Comparison of ENCODE assay signal across 15 mouse cellular contexts in the genomic region with DNA sequence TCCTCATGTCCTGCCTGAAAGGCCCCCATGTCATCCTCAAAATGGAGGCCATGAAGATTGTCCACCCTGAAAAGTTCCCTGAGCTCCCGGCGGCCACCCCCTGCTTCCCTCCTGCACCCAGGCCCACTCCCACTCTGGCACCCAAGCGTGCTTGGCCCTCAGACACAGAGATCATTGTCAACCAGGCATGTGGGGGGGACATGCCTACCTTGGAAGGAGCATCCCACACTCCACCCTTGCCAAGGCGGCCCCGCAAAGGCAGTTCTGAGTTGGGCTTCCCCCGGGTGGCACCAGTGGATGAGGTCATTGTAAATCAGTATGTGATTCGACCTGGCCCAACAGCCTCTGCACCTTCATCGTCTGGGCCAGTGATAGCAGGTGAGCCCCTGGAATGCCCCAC. TPM values are rescaled to one million over a fixed set of nuclear protein-coding genes. Genes with fewer than 3 reads are reported as not detected.
DNase-seq lines count a peak whose midpoint lies in the region; ATAC-seq and TF ChIP-seq lines count a peak whose summit lies in the region.
"Had no signal": no experiment of that assay in that cellular context is flagged by ENCODE, and none has a peak within 500 bp of the region (broad histone marks: within the 10 kb centered on the region; RNA-seq: fewer than 3 reads in every experiment).

No protein-coding gene starts in this region.

- no peaks in the 10 kb centered on the region for H3K9me3 ChIP-seq in forebrain, embryonic 15.5 days
- no peaks in the 10 kb centered on the region for H3K9me3 ChIP-seq in limb, embryonic 13.5 days
- H3K9me3 ChIP-seq in liver, embryonic 11.5 days (ENCODE audit: control insufficient read depth, low read length) = no peaks in the 10 kb centered on the region
- H3K9me3 ChIP-seq: limb, embryonic 12.5 days; lung, embryonic 15.5 days had no signal

- H3K36me3 ChIP-seq in forebrain, embryonic 15.5 days = peaks cover 21% of the 10 kb centered on the region; the same call in 1 of the 2 replicates
- H3K36me3 ChIP-seq in limb, embryonic 13.5 days = peaks cover 30% of the 10 kb centered on the region
- peaks cover 12% of the 10 kb centered on the region for H3K36me3 ChIP-seq in liver, embryonic 11.5 days (ENCODE audit: control insufficient read depth, insufficient read depth, low read length)

- peaks cover 29% of the 10 kb centered on the region for H3K4me1 ChIP-seq in forebrain, embryonic 15.5 days
- H3K4me1 ChIP-seq in limb, embryonic 13.5 days = peaks cover 24% of the 10 kb centered on the region
- peaks cover 18% of the 10 kb centered on the region for H3K4me1 ChIP-seq in liver, embryonic 11.5 days (replicated peaks; ENCODE audit: control insufficient read depth, insufficient read depth, low read length)

- no peak for ATAC-seq in forebrain, embryonic 15.5 days (replicated peaks)
- ATAC-seq in limb, embryonic 13.5 days (ENCODE audit: low FRiP score, low read depth) = no peak
- ATAC-seq in liver, embryonic 11.5 days (replicated peaks; ENCODE audit: low FRiP score) = no peak
- no peak for ATAC-seq in granulocyte monocyte progenitor cell, adult 5-6 weeks (replicated peaks; ENCODE audit: poor library complexity, severe bottlenecking)

- H3K4me3 ChIP-seq in left cerebral cortex, adult 2 months = peak overlapping the region; percentile 68
- peak overlapping the region; percentile 59 for H3K4me3 ChIP-seq in forebrain, embryonic 15.5 days
- H3K4me3 ChIP-seq in limb, embryonic 13.5 days = no peak overlapping the region
- no peak overlapping the region for H3K4me3 ChIP-seq in liver, embryonic 11.5 days (ENCODE audit: low read depth, low read length)
- H3K4me3 ChIP-seq: erythroblast, embryonic 14.5 days had no signal

- WGBS in forebrain, embryonic 15.5 days = 77% methylated on average over 8 of the region's 8 CpGs
- WGBS in limb, embryonic 13.5 days = 74% methylated on average over 8 of the region's 8 CpGs
- 79% methylated on average over 8 of the region's 8 CpGs for WGBS in liver, embryonic 11.5 days

- intact Hi-C loops in left cerebral cortex, adult 2 months (cut with DNase I) = no loop called here
- intact Hi-C loops in left cerebral cortex, postnatal 36 days (cut with DNase I) = no loop called here

- no peak for DNase-seq in left cerebral cortex, adult 2 months (ENCODE audit: extremely low spot score in 1 of 2, low spot score in 2 of 2)
- no peak for DNase-seq in left cerebral cortex, postnatal 36 days (ENCODE audit: low spot score in 2 of 2)
- DNase-seq in testis, postnatal 10 days (ENCODE audit: low spot score) = peak; percentile 69
- no peak for DNase-seq in liver, embryonic 11.5 days (ENCODE audit: low spot score)
- DNase-seq in lung, postnatal 4 days = no peak
- DNase-seq: adrenal gland, postnatal 14 days; heart, adult 18-20 months; kidney, postnatal 4 days had no signal

- H3K27me3 ChIP-seq in forebrain, embryonic 15.5 days = no peaks in the 10 kb centered on the region
- peaks cover 45% of the 10 kb centered on the region for H3K27me3 ChIP-seq in limb, embryonic 13.5 days
- peaks cover 23% of the 10 kb centered on the region for H3K27me3 ChIP-seq in liver, embryonic 11.5 days (replicated peaks; ENCODE audit: control insufficient read depth, insufficient read depth, low read length)

- peak overlapping the region; percentile 91 for H3K4me2 ChIP-seq in forebrain, embryonic 15.5 days (replicated peaks)
- H3K4me2 ChIP-seq in limb, embryonic 13.5 days (replicated peaks) = peak overlapping the region; percentile 95; the same call in 1 of the 2 replicates
- no peak overlapping the region for H3K4me2 ChIP-seq in liver, embryonic 11.5 days

- H3K27ac ChIP-seq in left cerebral cortex, adult 2 months = peak overlapping the region; percentile 91
- no peak overlapping the region for H3K27ac ChIP-seq in forebrain, embryonic 15.5 days (replicated peaks)
- no peak overlapping the region for H3K27ac ChIP-seq in limb, embryonic 13.5 days
- H3K27ac ChIP-seq in liver, embryonic 11.5 days (ENCODE audit: low read depth, low read length) = no peak overlapping the region
- H3K27ac ChIP-seq: limb, embryonic 12.5 days; lung, embryonic 15.5 days had no signal

- TF ChIP-seq CTCF in left cerebral cortex, adult 2 months (IDR thresholded peaks at IDR 0.05) = no peak

- peak overlapping the region; percentile 73 for H3K9ac ChIP-seq in forebrain, embryonic 15.5 days (replicated peaks)
- no peak overlapping the region for H3K9ac ChIP-seq in limb, embryonic 13.5 days
- H3K9ac ChIP-seq in liver, embryonic 11.5 days (ENCODE audit: low read depth, low read length) = no peak overlapping the region

RNA-seq across cellular contexts. Expression of gene Cysrt1, which starts 1.1 kb away (rescaled TPM):
- not detected for total RNA-seq in left cerebral cortex, adult 2 months (2021)
- total RNA-seq in left cerebral cortex, postnatal 36 days (2021) = not detected
- 0.20 TPM in 1 of 2 replicates, not detected in the other for polyA plus RNA-seq in forebrain, embryonic 15.5 days (2015; fragmentation: Nextera tagmentation; extraction: Ambion mirVana)
- not detected in 2 replicates for polyA plus RNA-seq in limb, embryonic 13.5 days (2015; fragmentation: Nextera tagmentation; extraction: Ambion mirVana)
- polyA plus RNA-seq in liver, embryonic 11.5 days (2014; fragmentation: Nextera tagmentation; extraction: Ambion mirVana) = not detected in 2 replicates
- not detected in 2 replicates for total RNA-seq in granulocyte monocyte progenitor cell, adult 5-6 weeks (2014; fragmentation: Nextera tagmentation)
- not detected in 2 replicates for total RNA-seq in granulocyte monocyte progenitor cell, adult 5-6 weeks (2017)
- total RNA-seq: adrenal gland, postnatal 14 days; CH12.LX; heart, adult 18-20 months had no signal
- polyA plus RNA-seq: erythroblast, embryonic 14.5 days; limb, embryonic 12.5 days had no signal

RNA-seq across cellular contexts. Expression of gene Rnf208, which starts 1.3 kb away (rescaled TPM):
- total RNA-seq in left cerebral cortex, adult 2 months (2021) = 100 to 1,000 TPM; 249 to 270 TPM
- total RNA-seq in left cerebral cortex, postnatal 36 days (2021) = 100 to 1,000 TPM; 244 to 282 TPM
- polyA plus RNA-seq in forebrain, embryonic 15.5 days (2015; fragmentation: Nextera tagmentation; extraction: Ambion mirVana) = 79.1 and 80.4 TPM in 2 replicates
- 8.6 and 9.2 TPM in 2 replicates for polyA plus RNA-seq in limb, embryonic 13.5 days (2015; fragmentation: Nextera tagmentation; extraction: Ambion mirVana)
- polyA plus RNA-seq in liver, embryonic 11.5 days (2014; fragmentation: Nextera tagmentation; extraction: Ambion mirVana) = 7.7 and 8.1 TPM in 2 replicates
- 0.58 TPM in 1 of 2 replicates, not detected in the other for total RNA-seq in granulocyte monocyte progenitor cell, adult 5-6 weeks (2014; fragmentation: Nextera tagmentation)
- total RNA-seq in granulocyte monocyte progenitor cell, adult 5-6 weeks (2017) = not detected in 2 replicates

RNA-seq across cellular contexts. Expression of gene AL732309.1, which starts 3.3 kb away (rescaled TPM):
- 1 to 10 TPM; 1.4 to 2.7 TPM for total RNA-seq in left cerebral cortex, adult 2 months (2021)
- 1 to 10 TPM; 1.9 to 3.2 TPM for total RNA-seq in left cerebral cortex, postnatal 36 days (2021)
- polyA plus RNA-seq in forebrain, embryonic 15.5 days (2015; fragmentation: Nextera tagmentation; extraction: Ambion mirVana) = 6.5 and 6.8 TPM in 2 replicates
- polyA plus RNA-seq in limb, embryonic 13.5 days (2015; fragmentation: Nextera tagmentation; extraction: Ambion mirVana) = 4.4 and 6.0 TPM in 2 replicates
- polyA plus RNA-seq in liver, embryonic 11.5 days (2014; fragmentation: Nextera tagmentation; extraction: Ambion mirVana) = 6.3 and 6.8 TPM in 2 replicates
- 5.2 and 16.1 TPM in 2 replicates for total RNA-seq in granulocyte monocyte progenitor cell, adult 5-6 weeks (2014; fragmentation: Nextera tagmentation)
- total RNA-seq in granulocyte monocyte progenitor cell, adult 5-6 weeks (2017) = 5.6 and 7.4 TPM in 2 replicates

RNA-seq across cellular contexts. Expression of gene Rnf224, which starts 6.8 kb away (rescaled TPM):
- total RNA-seq in left cerebral cortex, adult 2 months (2021) = not detected
- not detected for total RNA-seq in left cerebral cortex, postnatal 36 days (2021)
- not detected in 2 replicates for polyA plus RNA-seq in forebrain, embryonic 15.5 days (2015; fragmentation: Nextera tagmentation; extraction: Ambion mirVana)
- not detected in 2 replicates for polyA plus RNA-seq in limb, embryonic 13.5 days (2015; fragmentation: Nextera tagmentation; extraction: Ambion mirVana)
- 0.10 and 0.21 TPM in 2 replicates for polyA plus RNA-seq in liver, embryonic 11.5 days (2014; fragmentation: Nextera tagmentation; extraction: Ambion mirVana)
- not detected in 2 replicates for total RNA-seq in granulocyte monocyte progenitor cell, adult 5-6 weeks (2014; fragmentation: Nextera tagmentation)
- total RNA-seq in granulocyte monocyte progenitor cell, adult 5-6 weeks (2017) = not detected in 2 replicates
- total RNA-seq: adrenal gland, postnatal 14 days; CH12.LX; heart, adult 18-20 months had no signal
- polyA plus RNA-seq: erythroblast, embryonic 14.5 days; limb, embryonic 12.5 days; lung, embryonic 15.5 days had no signal

RNA-seq across cellular contexts. Expression of gene Slc34a3, which starts 9.2 kb away (rescaled TPM):
- total RNA-seq in left cerebral cortex, adult 2 months (2021) = not detected
- total RNA-seq in left cerebral cortex, postnatal 36 days (2021) = not detected
- polyA plus RNA-seq in forebrain, embryonic 15.5 days (2015; fragmentation: Nextera tagmentation; extraction: Ambion mirVana) = not detected in 2 replicates
- polyA plus RNA-seq in limb, embryonic 13.5 days (2015; fragmentation: Nextera tagmentation; extraction: Ambion mirVana) = not detected in 2 replicates
- 0.07 TPM in 1 of 2 replicates, not detected in the other for polyA plus RNA-seq in liver, embryonic 11.5 days (2014; fragmentation: Nextera tagmentation; extraction: Ambion mirVana)
- not detected in 2 replicates for total RNA-seq in granulocyte monocyte progenitor cell, adult 5-6 weeks (2014; fragmentation: Nextera tagmentation)
- not detected in 2 replicates for total RNA-seq in granulocyte monocyte progenitor cell, adult 5-6 weeks (2017)
- total RNA-seq: adrenal gland, postnatal 14 days; CH12.LX; heart, adult 18-20 months had no signal
- polyA plus RNA-seq: erythroblast, embryonic 14.5 days; limb, embryonic 12.5 days; lung, embryonic 15.5 days had no signal

Comparison
In these comparisons a context has a peak if more than half of its experiments do, and no peak if none do; other contexts are left out.
1. H3K4me3 ChIP-seq: peak in left cerebral cortex, adult 2 months (single experiment) and forebrain, embryonic 15.5 days (single experiment); none in limb, embryonic 13.5 days (single experiment) and liver, embryonic 11.5 days (single experiment).
2. RNA of gene Rnf208, which starts 1.3 kb away (total RNA-seq): 244 to 282 TPM in left cerebral cortex, postnatal 36 days and 249 to 270 TPM in left cerebral cortex, adult 2 months; 0.58 TPM in granulocyte monocyte progenitor cell, adult 5-6 weeks; every median in the first group is over 100 times any median in the second.